Mouse (Mus musculus) intestine, postnatal 0 days (tissue): ENCODE data around the gene Gmeb2. TPM values are rescaled to one million over a fixed set of nuclear protein-coding genes. Genes with fewer than 3 reads are reported as not detected.

Source experiments
- ATAC-seq: fragments of 200-750 bp; cut with Nextera tagmentation; 2 replicates; pipeline ENCODE4 v1.8.0; 2017; ENCODE audit warnings: mild to moderate bottlenecking, moderate TSS enrichment, moderate library complexity
- H3K27ac ChIP-seq: fragments of 300-500 bp; sonication (generic); 2 replicates; pipeline ENCODE4 v1.5.1; 2014; ENCODE audit warnings: mild to moderate bottlenecking, low read depth, low read length, moderate library complexity
- H3K27me3 ChIP-seq: fragments of 300-500 bp; sonication (generic); replicated peaks from 2 replicates; pipeline ENCODE4 v1.6.1; 2014; ENCODE audit warnings: low read length, mixed read lengths; ENCODE audit not compliant: control insufficient read depth, insufficient read depth
- H3K36me3 ChIP-seq: fragments of 300-500 bp; sonication (generic); 2 replicates; pipeline ENCODE4 v1.6.1; 2014; ENCODE audit warnings: mild to moderate bottlenecking, moderate library complexity; ENCODE audit not compliant: control insufficient read depth, insufficient read depth
- H3K4me1 ChIP-seq: fragments of 300-500 bp; sonication (generic); replicated peaks from 2 replicates; pipeline ENCODE4 v1.6.1; 2014; ENCODE audit warnings: antibody characterized with exemption, low read length, mixed read lengths; ENCODE audit not compliant: control insufficient read depth, insufficient read depth
- H3K4me2 ChIP-seq: fragments of 300-500 bp; sonication (generic); replicated peaks from 2 replicates; pipeline ENCODE4 v1.6.1; 2014; ENCODE audit warnings: low read depth, mild to moderate bottlenecking, moderate library complexity
- H3K4me3 ChIP-seq: fragments of 300-500 bp; sonication (generic); 2 replicates; pipeline ENCODE4 v1.5.1; 2014; ENCODE audit warnings: low read depth, low read length
- H3K9ac ChIP-seq: fragments of 300-500 bp; sonication (generic); 2 replicates; pipeline ENCODE4 v1.6.1; 2014; ENCODE audit warnings: mild to moderate bottlenecking, low read depth, low read length
- H3K9me3 ChIP-seq: fragments of 300-500 bp; sonication (generic); 2 replicates; pipeline ENCODE4 v1.6.1; 2016; ENCODE audit warnings: mixed run types; ENCODE audit not compliant: control insufficient read depth
- CTCF ChIP-seq: sonication (generic); IDR thresholded peaks from 2 replicates; pipeline ENCODE4 v1.5.1; 2016; ENCODE audit warnings: low read depth, mild to moderate bottlenecking, control low read depth, antibody characterized with exemption, moderate library complexity
- WGBS: fragments of 180-500 bp; shearing (Covaris S2); extraction: QIAGEN DNeasy Blood & Tissue Kit; methylation state at CpG from one replicate; pipeline ENCODE4 v1.1.7; 2014; 5-methylcytosine and 5-hydroxymethylcytosine counted together
- polyA plus RNA-seq: library from polyadenylated mRNA; unstranded; fragments of >200 nt; fragmentation: Nextera tagmentation; extraction: Ambion mirVana; gene quantifications from 2 replicates; pipeline ENCODE4 v1.2.1, GENCODE M21; 2015

The Gmeb2 gene
- polyA plus RNA-seq, 1 experiment from 2014 or later, result 5.4 TPM

DNA sequence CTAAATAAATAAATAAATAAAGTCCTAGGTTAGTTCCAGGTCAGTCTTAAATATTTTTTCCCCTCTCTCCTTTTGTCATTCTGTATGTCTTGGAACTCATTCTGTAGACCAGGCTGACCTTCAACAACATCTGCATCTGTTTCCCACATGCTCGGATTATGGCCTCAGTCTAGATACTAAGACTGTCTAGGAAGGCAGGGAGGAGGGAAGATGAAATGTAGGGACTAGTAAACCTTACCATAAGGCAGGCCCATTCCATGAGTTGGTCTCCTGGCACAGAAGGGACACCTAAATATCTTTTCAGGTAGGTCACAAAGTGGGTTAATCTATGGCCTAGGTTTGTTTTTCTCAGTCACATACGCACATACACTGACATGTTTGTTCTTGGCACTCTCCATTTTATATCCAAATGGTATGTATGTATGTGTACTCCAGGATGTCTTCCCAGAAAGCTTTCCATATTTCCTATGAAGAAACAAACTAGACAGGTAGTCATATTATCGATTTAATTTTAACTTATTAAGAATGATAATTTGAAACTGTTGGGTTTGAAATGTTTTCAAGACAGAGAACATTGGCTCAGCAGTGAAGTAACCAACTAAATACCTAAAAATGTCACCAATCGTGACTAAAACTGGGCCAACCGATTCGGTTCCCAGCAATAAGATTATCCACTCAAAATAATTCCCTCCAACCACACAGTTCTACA is 1.1 kb downstream of the Gmeb2 start:
- peak overlapping the region; percentile 62 for H3K4me2 ChIP-seq
- peaks cover 6% of the 10 kb centered on the region; the same call in 1 of the 2 replicates for H3K36me3 ChIP-seq
- H3K9ac ChIP-seq, result peak overlapping the region; percentile 82
- H3K4me3 ChIP-seq, result peak overlapping the region; percentile 62
- H3K27ac ChIP-seq, result peak overlapping the region; percentile 93
- H3K27me3 ChIP-seq, result no peaks in the 10 kb centered on the region
- H3K4me1 ChIP-seq, result no peaks in the 10 kb centered on the region
- WGBS, result 42% methylated on average over 6 of the region's 6 CpGs
- ATAC-seq, result no peak
- no peaks in the 10 kb centered on the region for H3K9me3 ChIP-seq
- TF ChIP-seq CTCF, result no peak

DNA sequence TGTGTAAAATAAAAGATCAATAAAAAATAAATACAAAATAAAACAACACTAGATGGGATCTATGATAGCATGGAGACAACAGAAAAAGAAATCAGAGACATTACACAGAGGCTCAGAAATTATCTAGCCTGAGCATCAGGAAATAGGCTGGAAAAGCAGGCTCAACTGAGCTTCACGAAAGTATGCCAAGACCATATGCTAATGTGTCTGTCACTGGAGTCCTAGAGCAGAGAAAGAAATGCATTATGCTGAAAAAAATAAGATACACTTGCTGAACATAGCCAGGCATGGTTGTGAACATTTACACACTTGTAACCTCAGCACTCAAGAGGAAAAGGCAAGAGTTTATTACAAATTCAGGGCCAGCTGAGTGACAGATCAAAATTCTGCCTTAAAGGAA is 7.9 kb downstream of the Gmeb2 start:
- ATAC-seq, result no peak
- TF ChIP-seq CTCF, result no peak
- no peak overlapping the region for H3K4me3 ChIP-seq
- no peaks in the 10 kb centered on the region for H3K4me1 ChIP-seq
- H3K9ac ChIP-seq, result no peak overlapping the region
- H3K9me3 ChIP-seq, result no peaks in the 10 kb centered on the region
- H3K4me2 ChIP-seq, result no peak overlapping the region
- no peaks in the 10 kb centered on the region for H3K27me3 ChIP-seq
- 77% methylated on average over 1 of the region's 1 CpGs for WGBS
- peaks cover 31% of the 10 kb centered on the region for H3K36me3 ChIP-seq
- no peak overlapping the region for H3K27ac ChIP-seq

DNA sequence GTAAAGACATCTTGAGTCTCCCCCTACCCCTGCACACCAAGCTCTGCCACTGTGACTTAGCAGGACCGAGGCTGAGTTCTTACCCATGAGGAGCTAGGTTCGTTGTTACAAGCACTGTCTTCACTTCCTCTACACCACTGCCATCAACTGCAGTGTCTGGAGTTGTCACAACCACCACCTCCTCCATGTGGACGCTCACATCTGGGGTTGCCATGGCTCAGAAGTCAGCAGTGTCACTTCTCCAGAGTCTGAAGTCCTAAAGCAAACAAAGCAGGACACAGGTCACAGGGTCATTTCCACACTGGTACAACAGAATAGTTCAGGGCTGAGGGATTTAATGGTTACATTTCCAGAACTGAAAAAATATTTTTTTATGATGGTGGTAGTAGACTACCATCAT is 10.0 kb downstream of the Gmeb2 start:
- no peak overlapping the region for H3K27ac ChIP-seq
- no peaks in the 10 kb centered on the region for H3K4me1 ChIP-seq
- WGBS, result 60% methylated on average over 3 of the region's 3 CpGs
- TF ChIP-seq CTCF, result no peak
- H3K4me3 ChIP-seq, result no peak overlapping the region
- H3K9me3 ChIP-seq, result no peaks in the 10 kb centered on the region
- H3K36me3 ChIP-seq, result peaks cover 38% of the 10 kb centered on the region
- no peak for ATAC-seq
- no peak overlapping the region for H3K9ac ChIP-seq
- no peak overlapping the region for H3K4me2 ChIP-seq
- H3K27me3 ChIP-seq, result no peaks in the 10 kb centered on the region

DNA sequence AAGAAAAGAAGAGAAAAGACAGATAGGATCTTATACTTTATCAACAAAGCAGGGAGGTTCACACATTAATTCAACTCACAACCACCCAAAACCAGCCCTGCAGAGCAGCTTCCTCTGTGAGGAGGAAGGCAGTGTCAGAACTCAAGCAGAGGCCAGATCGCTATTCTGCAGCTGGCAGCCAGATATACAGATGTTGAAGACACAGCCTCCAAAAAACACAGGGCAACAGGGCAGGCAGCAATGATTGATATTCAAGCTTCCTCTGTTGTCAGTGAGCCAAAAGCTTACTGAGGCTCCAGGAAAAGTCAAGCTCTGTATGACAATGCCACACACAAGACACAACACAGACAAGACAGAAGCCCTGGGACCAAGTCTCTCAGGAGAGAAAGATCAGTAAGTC is 11.1 kb downstream of the Gmeb2 start:
- Histone ChIP-seq H3K36me3 (peaks cover 38% of the 10 kb centered on the region), H3K4me1 (no peaks in the 10 kb centered on the region), H3K27ac (no peak overlapping the region), H3K4me3 (no peak overlapping the region), H3K27me3 (no peaks in the 10 kb centered on the region), H3K9ac (no peak overlapping the region), H3K4me2 (no peak overlapping the region), H3K9me3 (no peaks in the 10 kb centered on the region)
- 68% methylated on average over 1 of the region's 1 CpGs for WGBS
- no peak for ATAC-seq
- no peak for TF ChIP-seq CTCF

DNA sequence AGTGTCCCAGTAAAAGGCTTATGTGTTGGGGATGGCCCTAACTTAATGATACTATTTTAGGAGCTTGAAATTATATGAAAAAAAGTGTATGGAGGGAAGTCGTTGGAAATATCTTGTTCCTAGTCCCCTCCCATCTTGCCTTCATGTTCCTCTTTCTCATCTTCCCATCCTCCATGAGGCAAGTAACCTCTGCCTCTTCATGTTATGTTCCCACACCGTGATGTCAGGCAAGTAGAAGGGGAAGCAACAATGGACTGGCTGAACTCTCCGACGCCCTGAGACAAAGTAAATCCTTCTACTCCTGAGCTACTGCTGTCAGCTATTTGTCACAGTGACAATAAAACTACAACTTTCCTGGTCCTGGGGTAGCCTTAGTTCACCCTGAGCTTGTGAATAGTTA is 13.2 kb downstream of the Gmeb2 start:
- Histone ChIP-seq H3K4me2 (no peak overlapping the region), H3K27ac (no peak overlapping the region), H3K27me3 (no peaks in the 10 kb centered on the region), H3K9me3 (no peaks in the 10 kb centered on the region), H3K9ac (no peak overlapping the region), H3K4me3 (no peak overlapping the region), H3K36me3 (peaks cover 46% of the 10 kb centered on the region), H3K4me1 (no peaks in the 10 kb centered on the region)
- no peak for ATAC-seq
- WGBS, result 86% methylated on average over 4 of the region's 4 CpGs
- no peak for TF ChIP-seq CTCF

DNA sequence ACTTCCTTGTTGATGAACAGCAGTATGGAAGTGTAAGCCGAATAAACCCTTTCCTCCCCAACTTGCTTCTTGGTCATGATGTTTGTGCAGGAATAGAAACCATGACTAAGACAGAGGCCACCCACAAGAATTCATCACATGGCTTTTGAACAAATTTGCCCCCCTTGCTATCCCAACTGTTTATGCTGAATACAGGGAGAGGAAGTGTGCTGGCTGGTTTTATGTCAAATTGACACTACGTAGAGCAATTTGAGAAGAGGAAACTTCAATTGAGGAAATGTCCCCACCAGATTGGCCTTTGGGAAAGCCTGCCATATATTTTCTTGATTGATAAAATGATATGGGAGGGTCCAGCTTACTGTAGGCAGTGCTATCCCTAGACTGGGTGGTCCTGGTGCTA is 14.0 kb downstream of the Gmeb2 start:
- H3K4me1 ChIP-seq, result no peaks in the 10 kb centered on the region
- H3K9me3 ChIP-seq, result no peaks in the 10 kb centered on the region
- peaks cover 47% of the 10 kb centered on the region for H3K36me3 ChIP-seq
- H3K27ac ChIP-seq, result 0 out of 2 replicates have a peak overlapping the region, but pooled peaks have one; percentile 7
- TF ChIP-seq CTCF, result no peak
- H3K4me2 ChIP-seq, result no peak overlapping the region
- H3K27me3 ChIP-seq, result no peaks in the 10 kb centered on the region
- no peak overlapping the region for H3K4me3 ChIP-seq
- no peak for ATAC-seq
- no peak overlapping the region for H3K9ac ChIP-seq
- WGBS, result 92% methylated on average over 2 of the region's 2 CpGs
